Mouse (Mus musculus) embryonic stem cell, embryonic (primary cell): ENCODE data around the gene Qsox2.

ENCODE experiments used
- CTCF ChIA-PET, 4 experiments: fragments of 300-600 bp in 2 of 4; fragments of 350-600 bp in 2 of 4; sonication (Branson Sonifier 250); formaldehyde crosslinking; loops; one replicate each; lab custom pipeline; 2022; ENCODE audit warnings: inconsistent platforms in 2 of 4; lab: Charles Lee
- POLR2A ChIA-PET, 4 experiments: fragments of 300-600 bp in 2 of 4; fragments of 350-600 bp in 2 of 4; sonication (Branson Sonifier 250); formaldehyde crosslinking; loops; one replicate each; lab custom pipeline; 2022; ENCODE audit warnings: antibody characterized with exemption in 4 of 4, inconsistent platforms in 1 of 4; lab: Charles Lee

The Qsox2 gene

GRCm38 (mm10) chr2:26236681-26237289 is 540 bp downstream of the Qsox2 start:
- POLR2A ChIA-PET: interaction anchor here in 3 of 4 experiments (0.6 to 2.0 kb wide), 71 partner anchors 8 to 1169 kb away, joined by 3 to 20 read pairs (median 4); partner anchors contain the start of genes Camsap1 (in 3 of the 3), Dnlz (in 2 of the 3), Agpat2 (in 1 of the 3) and Entr1 (in 1 of the 3)

DNA sequence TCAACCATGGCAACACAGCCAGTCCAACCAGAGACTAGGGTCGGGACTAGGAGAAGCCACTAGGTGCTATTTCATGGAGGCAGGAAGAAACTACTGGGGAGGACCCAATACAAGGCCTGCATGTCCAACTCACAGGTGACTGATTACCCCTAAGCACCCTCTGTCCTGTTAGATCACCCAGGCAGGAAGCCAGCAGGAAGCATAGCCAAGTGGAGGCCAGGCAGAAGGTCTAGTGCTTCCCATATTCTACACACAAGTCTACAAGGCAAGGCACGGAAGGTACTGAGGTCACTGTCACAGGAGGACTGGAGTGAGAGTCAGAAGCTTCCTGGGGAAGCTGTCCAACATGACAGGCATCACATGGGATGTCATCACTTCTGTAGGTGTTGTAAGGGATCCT is 2.6 kb downstream of the Qsox2 start:
- ChIA-PET CTCF (interaction anchor here in 1 of 4 experiments (0.7 kb wide), 1 partner anchor 80 kb away, joined by 3 read pairs; the partner anchor contains the start of gene Gpsm1), POLR2A (interaction anchor here in 2 of 4 experiments (0.6 to 1.5 kb wide), 3 partner anchors 16 to 698 kb away, joined by 3 read pairs; no protein-coding TSS in a partner anchor)

More at GRCm38 (mm10) chr2:26236681-26237289, 540 bp downstream of the Qsox2 start:
- CTCF ChIA-PET: interaction anchor here (0.6 to 1.6 kb wide), 12 partner anchors 9 to 305 kb away, joined by 3 to 13 read pairs (median 5); partner anchors contain the start of gene Dnlz (in 1 of the 4)

DNA sequence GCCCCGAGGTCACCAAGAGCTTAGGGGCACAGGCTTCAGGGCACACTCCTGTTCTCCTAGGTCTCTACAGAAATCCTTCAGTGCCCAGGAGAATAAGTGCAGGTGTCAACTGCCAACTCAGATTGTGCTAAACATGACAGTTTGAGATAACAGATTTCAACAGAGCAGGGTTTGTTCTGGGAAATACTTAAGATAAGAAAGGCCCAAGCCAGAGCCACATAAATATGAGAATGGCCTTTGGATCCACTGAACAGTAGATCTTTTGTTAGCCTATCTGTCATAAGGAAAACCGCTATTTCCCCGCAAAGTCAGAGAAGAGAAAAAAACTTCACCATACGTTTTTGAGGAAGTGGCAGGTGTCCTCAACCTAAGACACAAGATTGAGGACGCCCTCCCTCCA is 3.1 kb downstream of the Qsox2 start:
- ChIA-PET CTCF (interaction anchor here in 1 of 4 experiments (0.7 kb wide), 1 partner anchor 81 kb away, joined by 3 read pairs; the partner anchor contains the start of gene Gpsm1), POLR2A (no interaction called here)

- POLR2A ChIA-PET: interaction anchor here in 1 of 4 experiments (0.7 to 2.2 kb wide), 5 partner anchors 10 to 78 kb away, joined by 3 to 14 read pairs (median 3); no protein-coding TSS in a partner anchor
- CTCF ChIA-PET: interaction anchor here (0.9 to 3.0 kb wide), 4 partner anchors 77 to 78 kb away, joined by 3 to 14 read pairs (median 5); no protein-coding TSS in a partner anchor
These were observed 6.0 kb downstream of the Qsox2 start for GRCm38 (mm10) chr2:26231366-26231765.

DNA sequence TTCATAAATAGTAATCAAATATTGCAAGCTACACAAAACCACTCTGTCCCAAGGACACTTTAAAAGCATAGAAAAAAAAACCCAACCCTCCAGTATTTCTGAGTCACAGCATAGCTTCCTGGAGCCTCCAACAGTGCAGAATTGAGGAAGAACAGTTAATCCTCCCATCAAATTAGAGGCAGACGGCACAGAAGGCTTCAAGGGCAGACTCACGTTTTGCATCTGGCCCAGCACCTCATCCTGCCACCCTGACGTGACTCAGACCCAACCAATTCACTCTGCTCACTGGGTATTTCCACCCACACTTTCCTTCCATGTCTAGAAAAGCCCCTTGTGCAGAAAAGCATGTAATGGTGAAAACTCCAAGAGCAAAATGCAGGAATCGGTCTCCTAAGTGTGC is 7.1 kb downstream of the Qsox2 start:
- ChIA-PET POLR2A (interaction anchor here in 1 of 4 experiments (2.2 kb wide), 1 partner anchor 12 kb away, joined by 14 read pairs; no protein-coding TSS in a partner anchor), CTCF (interaction anchor here in 1 of 4 experiments (1.9 kb wide), 1 partner anchor 76 kb away, joined by 6 read pairs; no protein-coding TSS in a partner anchor)

DNA sequence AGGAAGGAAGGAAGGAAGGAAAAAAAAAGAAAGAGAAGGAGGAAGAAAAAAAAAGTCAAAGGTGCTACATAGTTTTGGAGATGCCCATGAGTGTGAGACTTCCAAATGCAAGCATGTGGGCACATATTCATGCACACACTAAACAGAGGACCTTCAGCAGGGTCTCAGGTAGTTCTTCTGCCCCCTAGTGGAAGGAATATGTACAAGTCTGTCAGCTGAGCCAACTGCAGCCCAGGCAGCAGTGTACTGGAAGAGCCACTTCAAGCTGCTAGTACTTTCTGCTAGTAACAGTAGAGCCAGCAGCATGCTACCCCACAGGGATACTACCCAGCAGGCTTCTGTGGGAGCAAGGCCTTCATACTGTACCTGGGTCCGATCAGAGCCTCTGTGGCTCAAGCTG is 9.5 kb downstream of the Qsox2 start:
- ChIA-PET CTCF (interaction anchor here (0.5 to 2.6 kb wide), 26 partner anchors 9 to 1739 kb away, joined by 3 to 32 read pairs (median 3); partner anchors contain the start of gene Qsox2 (in 2 of the 4)), POLR2A (interaction anchor here in 3 of 4 experiments (0.8 to 2.2 kb wide), 4 partner anchors 9 to 74 kb away, joined by 4 to 9 read pairs (median 5); partner anchors contain the start of gene Qsox2 (in 2 of the 3))

DNA sequence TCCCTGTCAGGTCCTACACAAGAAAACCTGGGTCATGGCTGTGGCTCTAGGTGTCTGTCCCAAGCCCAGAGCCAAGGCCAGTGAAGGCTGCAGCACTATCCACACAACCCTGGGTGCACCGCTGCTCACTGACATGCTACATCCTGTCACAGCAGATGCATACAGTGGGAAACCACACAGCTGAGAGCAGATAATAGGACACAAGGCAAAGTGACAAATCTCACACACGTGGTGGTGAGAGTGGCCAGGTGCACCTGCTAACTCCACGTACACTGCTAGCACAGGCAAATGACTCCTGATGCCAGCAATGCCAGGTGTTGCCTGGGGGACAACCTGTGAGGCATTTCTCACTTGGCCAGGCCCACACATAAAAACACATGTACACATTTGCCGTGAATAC is 12.1 kb downstream of the Qsox2 start:
- ChIA-PET POLR2A (interaction anchor here in 1 of 4 experiments (0.6 kb wide), 1 partner anchor 91 kb away, joined by 3 read pairs; no protein-coding TSS in a partner anchor), CTCF (interaction anchor here in 2 of 4 experiments (1.1 to 2.3 kb wide), 5 partner anchors 9 to 72 kb away, joined by 3 to 7 read pairs (median 4); no protein-coding TSS in a partner anchor)

- POLR2A ChIA-PET: no interaction called here
- CTCF ChIA-PET: interaction anchor here in 3 of 4 experiments (0.5 to 2.3 kb wide), 4 partner anchors 8 to 945 kb away, joined by 3 to 7 read pairs (median 3); no protein-coding TSS in a partner anchor
These were observed 13.4 kb downstream of the Qsox2 start for GRCm38 (mm10) chr2:26223961-26224360.

- POLR2A ChIA-PET: interaction anchor here in 1 of 4 experiments (1.0 kb wide), 1 partner anchor 21 kb away, joined by 3 read pairs; no protein-coding TSS in a partner anchor
- CTCF ChIA-PET: no interaction called here
These were observed 22.8 kb downstream of the Qsox2 start for GRCm38 (mm10) chr2:26214526-26214925.

DNA sequence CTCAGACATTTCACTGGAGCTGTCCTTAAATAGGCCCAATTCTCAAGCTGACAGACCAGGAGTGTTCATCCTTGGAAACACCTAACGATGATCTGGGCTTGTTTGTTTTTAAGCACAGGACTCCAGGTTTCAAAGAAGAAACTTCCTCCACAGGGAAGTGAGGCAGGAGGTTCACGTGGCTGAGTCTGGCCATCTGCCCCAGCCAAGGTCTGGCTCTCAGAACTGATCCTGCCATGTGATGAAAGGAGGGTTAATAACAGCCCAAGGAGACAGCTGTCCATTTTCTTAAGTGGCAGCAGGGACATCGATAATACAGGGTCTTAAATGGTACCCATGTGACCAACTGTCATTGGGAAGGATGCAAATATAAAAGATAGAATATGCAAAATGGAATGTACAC is 27.8 kb downstream of the Qsox2 start:
- CTCF ChIA-PET: no interaction called here
- POLR2A ChIA-PET: no interaction called here

- ChIA-PET POLR2A (interaction anchor here in 3 of 4 experiments (0.6 to 1.5 kb wide), 4 partner anchors 14 to 34 kb away, joined by 3 to 7 read pairs (median 5); partner anchors contain the start of gene Qsox2 (in 2 of the 3)), CTCF (no interaction called here)
These were observed 29.1 kb downstream of the Qsox2 start, which contains the start of gene Lhx3 for GRCm38 (mm10) chr2:26208126-26208789. Gene Lhx3 (minus strand): TSS chr2:26208289.

DNA sequence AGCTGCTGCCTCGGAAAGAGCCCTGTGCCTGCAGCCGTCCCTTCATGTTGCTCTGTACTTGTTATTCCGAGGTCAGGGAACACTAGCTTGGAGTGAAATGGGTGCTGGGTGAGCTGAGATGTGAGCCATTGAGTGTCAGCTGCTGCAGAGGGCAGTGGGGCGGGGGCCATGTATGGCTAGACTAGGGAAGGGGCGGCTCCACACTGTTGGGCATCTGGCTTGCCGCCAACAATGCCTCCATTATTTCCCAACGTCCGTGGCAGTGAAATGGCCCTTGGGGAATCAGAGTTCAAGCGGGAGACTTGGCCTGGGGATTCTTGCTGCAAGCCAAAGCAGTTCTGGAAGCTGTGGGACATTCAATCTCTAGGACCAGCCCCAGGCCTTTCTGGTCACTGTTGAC is 29.8 kb downstream of the Qsox2 start:
- ChIA-PET POLR2A (interaction anchor here in 2 of 4 experiments (0.6 to 1.5 kb wide), 4 partner anchors 15 to 34 kb away, joined by 3 to 7 read pairs (median 4); partner anchors contain the start of gene Qsox2 (in 1 of the 2)), CTCF (interaction anchor here in 1 of 4 experiments (1.3 kb wide), 1 partner anchor 25 kb away, joined by 4 read pairs; no protein-coding TSS in a partner anchor)

DNA sequence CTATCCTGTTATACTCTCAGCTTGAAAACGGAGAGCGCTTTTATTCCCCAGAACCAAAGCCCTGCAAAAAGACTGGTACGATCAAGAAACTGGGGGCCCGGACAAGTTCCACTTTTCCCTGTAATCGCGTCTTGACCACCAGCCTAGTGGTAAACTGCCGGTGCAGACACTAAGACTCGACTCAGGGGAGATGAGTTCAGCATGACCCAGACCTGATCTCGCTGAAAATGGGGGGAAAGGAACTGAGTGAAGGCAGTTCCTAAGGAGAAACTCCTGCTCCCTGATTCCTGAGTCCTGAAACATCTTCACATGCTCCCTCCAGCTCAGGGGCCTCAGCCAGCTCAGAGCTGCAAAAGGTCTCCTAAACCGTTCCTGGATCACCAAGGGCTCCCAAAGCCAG is 31.6 kb downstream of the Qsox2 start:
- CTCF ChIA-PET: interaction anchor here in 2 of 4 experiments (1.2 to 2.9 kb wide), 2 partner anchors 23 to 52 kb away, joined by 3 to 7 read pairs; no protein-coding TSS in a partner anchor
- POLR2A ChIA-PET: interaction anchor here in 3 of 4 experiments (0.5 to 1.1 kb wide), 7 partner anchors 11 to 822 kb away, joined by 3 to 5 read pairs (median 3); partner anchors contain the start of genes Dnlz (in 1 of the 3), Qsox2 (in 1 of the 3) and Traf2 (in 1 of the 3)

GRCm38 (mm10) chr2:26205126-26205525 is 32.2 kb downstream of the Qsox2 start:
- POLR2A ChIA-PET: interaction anchor here in 1 of 4 experiments (0.6 to 1.1 kb wide), 4 partner anchors 10 to 147 kb away, joined by 3 read pairs; partner anchors contain the start of genes Dnlz and Qsox2

DNA sequence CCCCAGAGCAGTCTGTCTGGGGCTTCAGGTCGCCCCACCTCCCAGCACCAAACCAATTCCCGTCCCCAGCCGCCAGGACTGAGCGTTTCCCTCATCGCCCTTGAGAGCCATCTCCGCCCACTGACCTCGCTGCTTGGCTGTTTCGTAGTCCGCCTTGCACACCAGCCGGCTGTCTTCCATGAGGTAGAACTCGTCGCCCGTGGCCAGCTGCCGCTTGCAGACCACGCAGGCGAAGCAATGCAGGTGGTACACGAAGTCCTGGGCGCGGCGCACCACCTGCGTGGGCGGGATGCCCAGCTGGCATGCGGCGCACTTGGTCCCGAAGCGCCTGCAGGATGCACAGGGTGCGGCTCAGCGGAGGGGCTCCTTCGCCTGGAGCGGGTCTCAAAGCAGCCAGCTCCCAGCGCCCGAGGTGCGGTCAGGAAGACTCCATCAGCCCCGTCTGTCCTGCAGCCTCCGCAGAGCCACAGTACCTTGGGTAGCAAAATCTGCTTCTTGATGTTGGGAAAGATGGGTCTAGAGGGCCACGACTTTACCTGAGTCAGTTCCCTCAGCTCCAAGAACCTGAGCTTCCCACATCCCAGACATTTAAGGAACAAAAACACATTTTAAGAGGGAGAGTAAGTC is 34.4 kb downstream of the Qsox2 start:
- ChIA-PET CTCF (interaction anchor here in 3 of 4 experiments (0.7 to 1.9 kb wide), 7 partner anchors 20 to 173 kb away, joined by 3 to 6 read pairs (median 4); partner anchors contain the start of genes Gpsm1 (in 1 of the 3) and Qsox2 (in 1 of the 3)), POLR2A (interaction anchor here in 2 of 4 experiments (0.5 to 1.0 kb wide), 2 partner anchors 9 to 35 kb away, joined by 4 to 5 read pairs; partner anchors contain the start of gene Qsox2 (in 1 of the 2))

More at GRCm38 (mm10) chr2:26205126-26205525, 32.2 kb downstream of the Qsox2 start:
- CTCF ChIA-PET: interaction anchor here in 2 of 4 experiments (0.6 to 2.9 kb wide), 2 partner anchors 22 to 51 kb away, joined by 3 to 7 read pairs; no protein-coding TSS in a partner anchor

DNA sequence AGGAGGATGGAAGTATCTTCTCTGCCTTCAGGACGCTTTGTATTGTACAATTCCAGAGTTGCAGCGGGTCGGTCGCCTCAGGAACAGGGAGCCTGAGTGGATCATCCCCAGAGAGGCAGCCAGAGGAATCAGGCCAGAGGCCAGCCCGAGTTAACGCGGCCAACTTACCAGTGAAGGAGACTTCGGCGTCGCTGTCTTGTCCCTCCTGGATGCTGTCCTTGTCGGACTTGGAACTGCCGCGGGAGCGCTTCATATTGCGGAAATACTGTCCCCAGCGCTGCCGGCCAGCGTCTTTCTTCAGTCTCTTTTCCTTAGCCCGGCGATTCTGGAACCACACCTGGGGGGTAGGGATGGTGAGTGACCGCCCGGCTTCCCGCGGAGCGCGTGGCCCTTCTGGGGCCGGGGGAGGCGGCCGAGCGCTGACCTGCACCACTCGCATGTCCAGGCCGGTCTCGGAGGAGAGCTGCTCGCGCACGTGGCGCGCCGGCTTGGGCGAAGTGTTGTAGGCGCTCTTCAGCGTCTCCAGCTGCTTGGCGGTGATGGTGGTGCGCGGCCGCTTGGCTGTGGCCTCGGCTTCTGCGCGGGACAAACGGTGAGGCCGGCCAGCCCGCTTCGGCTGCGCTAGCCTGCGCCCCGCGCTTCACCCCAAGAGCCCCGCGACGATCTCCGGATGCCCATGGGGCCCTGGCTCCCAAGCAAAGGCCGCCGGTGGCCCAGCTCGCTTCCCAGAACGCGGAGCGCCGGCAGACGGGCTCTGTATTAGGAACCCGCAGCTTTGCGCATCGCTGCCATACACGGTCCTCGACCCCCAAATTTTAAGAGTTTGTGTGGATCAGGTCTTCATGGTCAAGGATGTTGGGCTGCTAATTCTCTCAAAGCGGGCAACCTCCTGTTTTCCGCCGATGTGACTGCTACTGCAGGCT is 35.1 kb downstream of the Qsox2 start:
- CTCF ChIA-PET: interaction anchor here in 3 of 4 experiments (0.7 to 1.9 kb wide), 6 partner anchors 19 to 172 kb away, joined by 3 to 6 read pairs (median 4); partner anchors contain the start of gene Qsox2 (in 1 of the 3)

More for the DNA sequence above, 35.1 kb downstream of the Qsox2 start:
- POLR2A ChIA-PET: interaction anchor here in 3 of 4 experiments (0.5 to 1.3 kb wide), 5 partner anchors 17 to 298 kb away, joined by 3 to 5 read pairs (median 4); partner anchors contain the start of gene Qsox2 (in 1 of the 3)
